Mouse (Mus musculus) lung, adult 18-20 months (tissue): ENCODE measurements at regions not wholly inside any gene's neighbourhood (a gene's known extent, or its start where the extent isn't known, plus 50 kb on each side); places are given as distances from the start of the nearest gene placed in this dataset.
"Not testable (repeated sequence)": the region's sequence is repeated elsewhere in the genome, so short reads cannot be mapped to it uniquely, and the experiment has no call there.

Experiments used
- DNase-seq, 2 experiments: peaks; one replicate each; pipeline ENCODE4 v3.0.0; 2022; ENCODE audit warnings: mixed read lengths in 2 of 2

DNA sequence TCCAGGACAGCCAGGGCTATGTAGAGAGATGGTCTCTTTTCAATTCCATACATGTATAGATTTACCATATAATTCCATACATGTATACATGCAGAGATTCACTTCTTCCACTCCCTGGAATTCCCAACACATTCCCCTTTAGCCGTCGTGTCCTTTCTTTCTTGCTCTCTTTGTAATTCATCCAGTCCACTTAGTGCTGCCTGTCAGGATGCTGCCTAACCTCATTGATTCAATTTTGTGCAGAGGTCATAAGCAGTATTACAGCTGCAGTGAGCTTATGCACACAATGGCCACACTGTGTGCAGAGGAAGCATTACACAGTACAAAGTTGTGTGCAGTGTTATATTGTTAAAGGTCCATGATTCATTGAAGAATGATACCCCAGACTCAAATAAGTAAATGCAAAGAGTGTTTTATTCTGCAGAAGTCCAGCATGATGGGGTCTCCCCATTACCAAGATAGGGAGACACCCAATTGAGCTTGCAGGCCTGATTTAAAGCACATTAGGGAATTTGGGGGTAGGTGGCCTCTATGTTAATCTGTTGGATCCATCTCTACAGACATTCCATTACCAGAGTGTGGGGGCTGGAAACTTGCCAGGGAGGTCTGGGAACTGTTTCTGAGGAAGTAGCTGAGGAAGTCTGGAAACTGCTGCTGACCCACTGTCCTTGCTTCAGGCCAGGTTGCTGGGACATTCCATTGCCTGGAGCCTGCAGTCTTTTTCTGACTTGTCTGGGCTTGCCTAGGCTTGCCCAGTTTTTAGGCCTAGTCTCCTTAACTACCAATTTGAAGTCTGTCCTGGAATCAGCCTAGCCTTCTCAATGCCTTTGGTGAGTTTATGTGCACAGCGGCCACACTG lies 72.8 kb downstream of the Fam161a start:
- peak; percentile 6 to 33 for DNase-seq

DNA sequence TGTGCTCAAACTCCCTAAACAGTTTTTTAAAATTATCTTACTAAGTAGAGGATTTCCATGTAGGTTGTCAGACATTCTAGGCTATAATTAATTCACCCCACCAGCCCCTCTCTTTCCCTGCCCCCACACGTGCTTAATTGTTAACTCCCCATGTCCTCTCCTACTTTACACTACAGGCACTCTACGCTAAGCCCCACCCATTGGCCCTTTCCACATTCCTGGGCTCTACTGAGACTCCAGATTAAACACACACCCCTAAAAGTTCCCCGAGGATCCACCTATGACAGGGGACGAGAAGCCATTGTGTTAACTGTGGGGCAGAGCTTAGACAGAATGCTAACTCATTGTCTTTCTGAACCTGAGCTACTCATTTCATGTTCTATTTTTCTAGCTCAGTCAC lies 74.3 kb downstream of the Fam161a start:
- DNase-seq = peak in 1 of 2 experiments; percentile 5

DNA sequence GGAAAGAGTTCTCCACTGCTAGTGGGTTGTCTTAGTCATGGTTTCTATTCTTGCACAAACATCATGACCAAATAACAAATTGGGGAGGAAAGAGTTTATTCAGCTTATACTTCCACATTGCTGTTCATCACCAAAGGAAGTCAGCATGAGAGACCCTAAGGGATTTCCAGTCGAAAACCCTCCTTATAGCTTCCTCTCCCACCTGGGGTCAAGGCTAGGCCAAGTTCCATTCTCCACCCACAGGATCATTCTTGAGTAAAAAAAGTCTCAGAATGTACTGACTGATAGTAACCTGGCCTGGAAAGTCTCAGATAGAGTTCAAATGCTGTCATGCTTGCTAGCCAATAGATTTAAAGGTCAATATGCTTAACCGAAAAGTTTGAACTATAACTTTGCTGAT lies 76.5 kb downstream of the Fam161a start:
- not testable (repeated sequence) for DNase-seq

DNA sequence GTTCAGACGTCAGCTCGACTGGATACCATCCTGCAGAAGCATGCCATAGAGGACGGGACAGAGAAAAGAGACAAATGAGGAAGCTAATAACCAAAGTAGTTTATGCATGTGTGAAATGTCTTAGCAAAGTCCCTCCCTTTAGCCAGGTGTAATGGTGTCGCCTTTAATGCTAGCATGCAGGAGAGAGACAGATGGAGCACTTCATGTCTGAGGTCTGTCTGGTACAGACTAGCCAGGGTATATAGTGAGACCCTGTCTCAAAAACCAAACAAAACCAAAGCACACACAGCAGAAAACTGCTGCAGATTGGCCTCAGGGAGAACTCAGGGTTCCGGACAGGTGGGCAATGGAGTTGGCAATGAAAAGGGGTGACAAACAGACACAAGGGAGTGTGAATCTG lies 88.0 kb downstream of the Fam161a start:
- no peak for DNase-seq

DNA sequence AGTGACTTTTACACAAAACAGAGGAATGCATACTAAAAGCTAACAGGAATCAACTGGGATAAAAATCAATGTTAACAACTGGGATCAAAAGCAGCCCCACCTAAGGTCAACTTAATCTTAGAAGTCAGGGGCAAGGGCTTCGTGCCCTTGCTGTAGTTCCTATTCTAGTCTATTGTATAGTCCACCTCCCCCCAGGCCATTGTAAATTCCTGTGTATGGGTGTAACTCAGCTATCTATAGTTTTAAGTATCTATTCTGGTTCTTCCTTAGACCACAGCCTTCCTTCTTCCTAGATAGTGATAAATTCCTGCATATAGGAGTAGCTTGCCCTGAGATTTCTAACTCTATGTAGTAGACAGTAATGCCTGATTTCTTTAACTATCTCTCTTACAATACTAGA lies 88.4 kb downstream of the Fam161a start:
- DNase-seq = not testable (repeated sequence)

DNA sequence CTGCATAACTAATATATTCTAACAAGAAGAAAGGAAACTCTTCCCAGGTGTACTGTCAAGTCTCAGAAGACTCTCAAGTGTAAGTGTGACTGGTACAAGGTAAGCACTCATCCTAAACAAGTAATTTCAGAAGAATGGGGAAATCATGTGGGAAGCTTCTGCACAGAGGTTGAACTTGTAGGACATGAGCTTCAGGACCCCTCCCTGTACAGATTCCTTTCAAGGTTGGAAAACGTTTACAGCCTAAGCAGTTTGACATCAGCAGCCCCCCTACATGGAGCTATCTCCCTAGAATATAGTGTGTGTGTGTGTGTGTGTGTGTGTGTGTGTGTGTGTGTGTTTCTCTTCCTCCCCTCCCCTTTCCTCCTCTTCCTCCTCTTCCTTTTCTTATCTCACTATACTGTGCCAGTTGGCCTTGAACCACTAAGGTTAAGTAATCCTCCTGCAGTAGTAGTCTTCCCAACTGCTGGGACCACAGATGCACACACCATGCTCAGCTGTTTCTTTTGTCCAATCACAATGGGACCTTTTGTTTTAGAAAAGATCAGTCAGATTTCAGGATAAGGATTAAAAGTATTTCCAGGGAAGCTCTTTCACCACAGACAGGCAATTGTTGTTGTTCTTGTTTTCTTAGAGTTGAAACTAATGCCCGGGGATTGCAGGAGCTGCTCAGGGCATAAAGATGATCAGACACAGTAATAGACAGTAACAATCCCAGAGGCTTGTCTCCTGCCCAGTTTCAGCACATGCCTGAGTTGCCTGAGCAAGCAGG lies 89.3 kb downstream of the Fam161a start:
- no peak for DNase-seq

DNA sequence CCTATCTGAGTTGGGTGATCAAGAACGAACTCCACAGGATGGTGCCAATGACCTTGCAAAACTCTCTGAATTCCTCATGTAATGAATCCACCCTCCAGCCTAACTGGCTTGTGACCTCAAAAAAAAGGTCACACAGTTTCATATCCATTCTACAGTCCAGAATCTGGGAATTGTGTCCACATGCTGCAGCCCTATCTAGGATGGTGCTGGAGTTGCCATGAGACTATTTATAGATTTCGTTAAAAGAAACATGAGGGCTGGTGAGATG lies 89.8 kb downstream of the Fam161a start:
- DNase-seq = no peak

DNA sequence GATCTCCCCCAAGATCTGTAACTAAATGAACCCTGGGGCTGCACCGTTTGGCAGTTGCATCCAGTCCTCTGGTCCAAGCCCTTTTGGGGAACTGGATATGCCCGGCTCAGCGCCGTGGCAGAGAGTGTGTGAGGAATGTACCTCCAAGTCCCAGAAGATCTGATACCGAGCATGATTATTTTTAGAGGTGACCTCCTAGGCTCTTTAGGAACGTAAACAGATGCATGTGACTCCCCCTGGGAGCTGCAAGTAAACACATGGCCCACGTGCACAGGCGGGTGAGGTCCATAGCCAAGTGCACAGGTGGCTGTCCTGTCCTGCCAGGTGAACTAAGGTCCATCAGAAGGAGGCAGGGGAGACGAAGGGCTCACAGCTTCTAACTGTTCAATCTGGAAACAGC lies 107.3 kb downstream of the Fam161a start:
- peak; percentile 4 to 16 for DNase-seq

DNA sequence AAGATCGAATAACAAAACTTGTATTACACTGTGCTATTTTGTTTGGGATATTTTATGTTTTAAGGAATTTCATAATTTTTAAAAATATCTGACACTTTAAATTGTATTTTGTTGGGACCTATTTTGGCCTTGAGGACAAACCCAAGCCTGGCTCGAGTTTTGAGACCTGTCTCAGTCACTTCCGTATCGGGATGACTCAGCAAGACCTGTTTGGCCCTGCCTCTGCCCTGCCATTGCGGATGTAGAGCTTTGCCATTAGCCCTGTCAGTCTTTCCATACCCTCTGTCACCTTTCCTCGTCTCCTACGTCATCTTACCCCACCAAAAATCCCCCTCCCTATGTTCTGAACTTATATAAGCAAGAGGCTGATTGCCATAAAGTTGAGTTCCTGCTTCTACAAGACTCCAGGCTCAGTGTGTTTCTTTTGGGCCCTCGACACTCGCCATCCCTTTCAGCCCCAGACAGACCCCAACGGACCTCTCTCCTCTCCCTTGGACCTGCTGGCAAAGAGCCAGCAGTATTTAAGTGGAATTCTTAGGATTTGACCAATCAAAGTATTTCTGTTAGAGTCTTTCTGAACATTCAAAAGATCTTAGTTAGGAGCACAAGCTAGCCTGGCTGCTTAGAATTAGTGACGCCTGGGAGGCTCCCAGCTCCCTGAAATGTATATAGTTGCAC lies 113.3 kb downstream of the Fam161a start:
- no peak for DNase-seq

DNA sequence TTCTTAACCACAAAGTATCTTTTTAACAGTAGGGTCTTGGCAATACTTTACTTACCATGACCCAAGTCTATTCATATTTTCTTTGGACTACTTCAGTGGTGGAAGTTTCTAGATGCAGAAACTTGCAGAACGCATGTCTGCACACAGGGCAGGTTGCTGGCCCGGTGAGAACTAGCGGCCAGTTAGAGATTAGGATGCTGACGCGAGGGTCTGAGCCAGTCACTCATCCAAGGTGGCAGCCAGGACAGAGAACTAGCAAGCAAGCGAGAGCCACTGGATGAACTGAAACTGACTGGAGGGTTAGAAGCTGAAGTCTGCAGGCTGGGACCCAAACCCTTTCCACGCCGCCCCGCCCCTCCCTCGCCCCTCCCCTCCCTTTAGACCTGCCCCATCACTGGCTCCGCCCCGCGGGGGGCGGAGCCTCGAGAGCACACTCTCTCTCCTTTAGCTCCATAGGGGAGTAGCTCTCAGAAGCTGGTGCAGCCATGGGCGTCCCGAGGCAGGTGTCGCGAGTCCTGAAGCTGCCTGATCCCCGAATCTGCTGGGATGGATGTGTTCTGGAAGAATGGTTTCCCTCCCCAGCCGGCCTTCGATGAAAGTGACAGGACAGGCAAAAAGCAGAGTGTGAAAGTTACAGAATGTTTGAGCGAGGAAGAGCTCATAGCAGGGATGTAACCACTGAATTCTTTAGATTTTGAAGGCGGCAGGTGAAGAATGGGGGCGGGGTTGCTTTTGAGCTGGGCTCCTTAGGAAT lies 117.0 kb downstream of the Fam161a start:
- DNase-seq = peak; percentile 28

DNA sequence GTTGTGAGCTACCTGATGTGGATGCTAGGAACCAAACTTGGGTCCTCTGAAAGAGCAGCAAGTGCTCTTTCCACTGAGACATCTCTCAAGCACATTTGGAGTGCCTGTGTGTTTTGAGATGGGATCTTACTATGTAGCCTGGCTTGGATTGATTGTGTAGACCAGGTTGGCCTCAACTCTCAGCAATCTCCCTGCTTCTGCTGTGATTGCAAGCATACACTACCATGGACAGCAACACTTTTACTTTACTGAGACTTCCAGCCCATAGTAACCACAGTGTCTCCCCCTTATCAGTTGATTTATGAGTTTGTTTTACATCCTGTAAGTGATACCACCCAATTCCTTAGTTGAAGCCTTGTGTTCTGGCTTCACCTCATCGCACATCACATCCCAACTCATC lies 123.8 kb downstream of the Fam161a start:
- no peak for DNase-seq

DNA sequence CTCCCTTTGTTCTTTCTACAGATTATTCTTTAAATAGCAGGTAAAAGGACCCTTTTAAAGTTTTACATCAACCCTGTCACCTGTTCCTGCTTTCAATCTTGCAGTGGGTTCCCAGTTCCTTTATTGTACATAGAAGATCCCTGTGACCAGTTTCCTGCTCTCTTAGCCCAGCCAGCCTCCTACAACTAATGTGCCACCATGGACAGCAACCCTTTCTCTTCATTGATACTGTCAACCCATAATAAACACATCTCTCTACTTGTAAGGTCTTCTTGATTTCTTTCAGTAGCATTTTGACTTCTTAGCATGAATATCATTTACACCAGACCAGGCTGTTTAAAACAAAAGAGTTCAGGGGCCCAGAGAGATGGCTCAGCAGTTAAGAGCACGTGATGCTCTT lies 124.2 kb upstream of the Xpo1 start:
- DNase-seq = no peak

DNA sequence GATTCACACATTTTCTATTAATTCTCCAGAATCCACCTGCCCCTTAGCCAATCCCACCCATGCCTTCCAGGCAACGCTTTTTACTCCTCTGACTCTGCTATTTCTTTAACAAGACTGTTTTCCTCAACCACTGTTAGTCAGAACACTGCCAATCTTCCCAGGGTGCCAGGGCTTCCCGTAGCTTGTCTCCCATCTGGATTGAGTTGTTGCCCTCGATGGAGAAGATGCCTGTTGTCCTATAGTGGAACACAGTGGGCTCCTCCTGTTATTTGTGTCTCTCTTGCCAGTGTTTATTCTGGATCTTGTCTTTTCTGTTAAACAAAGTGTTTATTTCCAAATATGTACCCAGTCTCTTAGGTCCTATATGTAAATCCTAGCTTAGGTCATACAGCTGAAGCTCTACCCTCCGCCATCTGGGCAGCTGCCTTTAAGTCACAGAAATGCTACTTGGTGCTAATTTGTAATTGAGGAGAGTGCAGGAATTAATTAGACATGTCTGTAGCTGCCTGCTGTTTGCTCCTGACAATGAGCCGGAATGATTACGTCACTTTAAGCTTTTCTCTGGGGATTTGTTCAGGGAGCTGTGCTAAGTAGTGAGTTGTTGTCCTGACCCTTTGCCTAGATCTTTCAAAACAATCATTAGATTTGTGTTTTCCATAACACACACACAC lies 115.3 kb upstream of the Xpo1 start:
- DNase-seq = no peak

DNA sequence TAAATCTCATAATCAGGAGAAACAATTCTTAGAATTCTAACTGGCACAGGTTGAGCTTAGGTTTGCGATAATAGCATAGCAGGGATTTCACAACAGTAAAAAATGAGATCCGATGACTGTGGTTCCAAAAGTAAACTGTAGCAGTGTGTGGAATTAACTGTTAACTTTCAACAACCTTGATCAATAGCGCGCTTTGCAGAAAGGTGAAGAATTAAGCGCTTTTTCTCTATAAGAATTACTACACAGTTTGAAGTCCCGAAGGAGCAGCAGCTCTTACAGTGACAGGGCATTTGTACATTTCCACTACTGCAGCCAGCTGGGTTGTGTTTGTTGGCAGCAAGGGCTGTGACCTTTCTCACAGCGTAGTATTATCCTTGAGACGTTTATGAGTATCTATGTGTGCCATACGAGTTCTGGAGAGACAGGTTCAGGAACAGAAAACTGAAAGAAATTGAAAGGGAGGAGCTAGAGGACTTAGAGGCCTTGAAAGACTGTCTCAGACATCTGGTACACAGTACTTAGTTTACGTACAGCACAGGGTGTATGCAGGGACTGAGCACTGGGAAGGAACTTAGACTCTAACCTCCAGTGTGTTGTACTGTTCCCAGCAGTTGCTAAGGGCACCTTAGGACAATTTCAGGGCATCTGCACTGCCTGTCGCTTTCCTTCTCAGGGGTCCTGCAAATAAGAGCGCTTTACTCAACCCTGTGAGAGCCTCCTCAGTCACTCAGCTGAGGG lies 114.6 kb upstream of the Xpo1 start:
- DNase-seq = no peak

DNA sequence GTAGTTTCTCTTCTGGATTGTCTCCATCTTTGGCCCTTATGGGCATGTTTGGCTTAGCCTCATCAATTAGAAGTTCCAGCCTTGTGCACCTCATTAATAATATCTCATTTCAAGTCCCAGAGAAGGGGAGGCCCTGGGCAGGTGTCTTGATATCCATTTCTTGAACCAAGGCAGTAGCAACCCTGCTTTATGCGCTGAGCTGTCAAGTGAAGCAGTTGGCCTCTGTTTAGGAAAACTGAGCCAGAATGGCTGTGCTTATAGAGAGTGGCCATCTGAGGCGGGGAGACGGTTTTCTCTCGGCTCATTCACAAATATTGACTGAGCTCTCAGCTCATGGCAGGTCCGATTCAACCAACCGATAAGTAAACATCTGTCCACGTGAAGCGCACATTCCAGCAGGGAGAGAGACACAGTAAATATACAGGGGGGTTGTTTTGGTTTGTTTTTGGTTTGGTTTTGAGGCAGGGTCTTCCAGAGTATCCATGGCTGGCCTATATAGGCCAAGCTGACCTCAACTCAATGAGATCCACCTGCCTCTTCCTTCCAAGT lies 107.7 kb upstream of the Xpo1 start:
- DNase-seq = peak in 1 of 2 experiments; percentile 17

DNA sequence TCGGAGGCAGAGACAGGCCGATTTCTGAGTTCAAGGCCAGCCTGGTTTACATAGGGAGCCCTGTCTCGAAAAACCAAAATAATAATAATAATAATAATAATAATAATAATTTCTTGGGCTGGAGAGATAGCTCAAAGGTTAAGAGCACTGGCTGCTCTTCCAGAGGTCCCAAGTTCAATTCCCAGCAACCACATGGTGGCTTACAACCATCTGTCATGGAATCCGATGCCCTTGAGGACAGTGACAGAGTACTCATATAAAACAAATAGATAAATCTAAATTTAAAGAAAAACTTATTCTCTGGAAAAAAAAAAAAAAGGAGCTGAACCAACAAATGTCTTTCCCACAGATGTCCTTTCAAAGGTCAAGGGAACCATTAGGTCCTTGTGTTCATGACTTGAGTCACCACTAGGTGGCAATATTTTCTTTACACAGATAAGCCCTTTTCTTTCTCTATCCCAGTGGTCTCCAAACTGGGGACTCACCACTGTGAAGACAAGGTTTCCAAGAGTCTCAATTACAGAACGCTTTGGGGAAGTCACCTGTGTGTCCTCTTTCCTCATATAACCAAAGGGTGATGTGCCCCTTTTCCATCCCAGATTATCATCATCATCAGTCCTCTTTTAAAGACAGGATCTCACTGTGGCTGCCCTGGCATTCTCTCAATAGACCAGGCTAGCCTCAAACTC lies 106.1 kb upstream of the Xpo1 start:
- peak in 1 of 2 experiments; percentile 16 for DNase-seq

DNA sequence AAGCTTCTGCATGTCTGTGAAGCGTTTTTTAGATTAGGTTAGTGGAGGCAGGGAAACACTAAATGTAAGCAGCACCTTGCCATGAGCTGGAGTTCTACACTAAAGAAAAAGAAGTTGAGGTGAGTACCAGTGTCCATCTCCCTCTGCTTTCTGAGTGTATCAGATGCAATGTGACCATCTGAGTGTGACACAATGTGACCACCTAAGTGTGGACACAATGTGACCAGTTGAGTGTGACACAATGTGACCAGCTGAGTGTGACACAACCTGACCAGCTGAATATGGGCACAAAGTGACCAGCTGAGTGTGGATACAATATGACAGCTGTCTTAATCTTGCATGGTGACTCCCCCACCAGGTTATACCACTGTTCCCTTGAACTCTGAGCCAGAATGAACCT lies 101.0 kb upstream of the Xpo1 start:
- DNase-seq = no peak

DNA sequence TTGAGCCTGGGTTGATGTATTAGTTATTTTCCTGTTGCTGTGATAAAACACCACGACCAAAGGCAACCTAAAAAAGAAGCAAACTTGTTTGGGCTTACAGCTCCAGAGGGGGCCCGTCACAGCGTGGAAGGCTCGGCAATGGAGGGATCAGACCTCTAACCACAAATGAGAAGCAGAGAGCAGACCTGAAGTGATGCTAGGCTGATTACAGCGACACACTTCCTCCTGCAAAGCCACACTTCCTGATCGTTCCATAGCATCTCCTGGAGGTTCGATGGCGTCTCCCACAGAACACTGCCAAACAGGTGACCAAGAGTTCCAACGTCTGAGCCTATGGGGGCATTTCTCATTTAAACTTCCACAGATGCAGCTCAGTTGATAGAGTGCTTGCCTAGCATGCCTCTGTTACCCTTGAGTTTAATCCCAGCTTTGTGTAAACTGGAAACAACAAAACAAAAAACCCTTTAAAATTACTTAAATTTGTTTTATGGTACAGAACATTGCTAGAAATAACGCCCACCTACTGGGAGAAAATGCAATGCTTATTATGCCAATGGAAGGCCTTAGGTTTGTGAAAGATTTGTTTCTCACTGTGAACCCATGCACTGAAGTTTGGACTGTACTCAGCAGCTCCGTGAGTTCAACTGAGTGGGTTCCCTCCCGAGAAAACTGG lies 87.2 kb upstream of the Xpo1 start:
- DNase-seq = no peak

DNA sequence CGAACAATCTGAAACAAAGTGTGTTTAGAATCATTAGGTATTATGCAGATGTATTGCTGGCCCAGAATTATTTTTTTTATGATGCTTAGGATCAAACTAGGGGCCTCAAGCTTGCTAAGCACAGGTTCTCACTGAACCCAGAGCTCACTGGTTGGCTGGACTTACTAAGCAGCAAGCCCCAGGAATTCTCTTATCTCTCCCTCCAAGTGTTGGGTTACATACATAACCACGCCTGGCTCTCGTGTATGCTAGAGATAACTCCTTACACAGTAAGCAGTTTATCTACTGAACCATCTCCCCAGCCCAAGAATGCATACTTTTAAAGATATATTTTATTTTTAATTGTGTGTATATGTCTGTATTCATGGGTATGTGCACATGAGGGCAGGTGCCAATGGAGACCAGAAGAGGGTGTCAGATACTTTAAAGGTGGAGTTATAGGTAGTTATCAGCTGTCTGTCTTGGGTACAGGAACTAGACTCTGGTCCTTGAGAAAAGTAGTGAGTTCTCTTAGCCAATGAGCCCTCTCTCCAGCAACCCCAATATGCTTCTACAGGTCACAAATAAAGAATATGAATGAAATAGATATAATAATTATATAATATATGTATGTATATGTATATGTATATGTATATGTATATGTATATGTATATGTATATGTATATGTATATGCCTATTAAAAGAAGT lies 86.0 kb upstream of the Xpo1 start:
- no peak for DNase-seq

DNA sequence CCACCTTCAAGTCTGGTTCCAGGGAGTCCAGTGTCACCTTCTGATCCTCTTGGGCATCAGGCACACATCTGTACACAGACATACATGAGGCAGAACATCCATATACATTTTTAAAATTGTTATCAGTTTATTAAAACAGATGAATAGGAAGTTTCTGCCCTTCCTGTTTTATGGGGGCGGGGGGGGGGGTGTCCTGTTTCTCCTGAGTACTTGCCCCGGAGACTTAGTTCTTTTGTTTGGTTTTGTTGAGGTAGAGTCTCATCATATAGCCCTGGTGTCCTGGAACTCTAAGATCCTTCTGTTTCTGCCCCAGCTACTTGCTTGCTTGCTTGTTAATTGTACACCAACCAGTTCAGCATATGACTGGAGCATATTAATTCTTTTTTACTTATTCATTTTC lies 85.0 kb upstream of the Xpo1 start:
- no peak for DNase-seq
